Mouse (Mus musculus): ENCODE results near the gene Prpsap1.

GRCm38 (mm10) chr11:116518482-116518881 is 24.5 kb upstream of the Prpsap1 start:
- no peak for TF ChIP-seq POLR2A (IDR thresholded peaks at IDR 0.05; ENCODE audit: insufficient read depth, low read depth, low read length)
- TF ChIP-seq CTCF (IDR thresholded peaks at IDR 0.05; ENCODE audit: insufficient read depth, low read depth, low read length) = no peak
